Mouse (Mus musculus) lung, adult 2 months (tissue): ENCODE measurements around the gene Wdr1.

Experiments used
- CTCF ChIP-seq: fragments of 200-500 bp; IDR thresholded peaks from 2 replicates; pipeline ENCODE4 v1.5.1; 2011; ENCODE audit warnings: mild to moderate bottlenecking, low read length, control low read depth; ENCODE audit not compliant: insufficient read depth
- POLR2A ChIP-seq: fragments of 200-500 bp; IDR thresholded peaks from 2 replicates; pipeline ENCODE4 v1.6.1; 2011; ENCODE audit warnings: low read depth, mild to moderate bottlenecking, control low read depth, low read length, borderline replicate concordance; ENCODE audit errors: extremely low read depth

DNA sequence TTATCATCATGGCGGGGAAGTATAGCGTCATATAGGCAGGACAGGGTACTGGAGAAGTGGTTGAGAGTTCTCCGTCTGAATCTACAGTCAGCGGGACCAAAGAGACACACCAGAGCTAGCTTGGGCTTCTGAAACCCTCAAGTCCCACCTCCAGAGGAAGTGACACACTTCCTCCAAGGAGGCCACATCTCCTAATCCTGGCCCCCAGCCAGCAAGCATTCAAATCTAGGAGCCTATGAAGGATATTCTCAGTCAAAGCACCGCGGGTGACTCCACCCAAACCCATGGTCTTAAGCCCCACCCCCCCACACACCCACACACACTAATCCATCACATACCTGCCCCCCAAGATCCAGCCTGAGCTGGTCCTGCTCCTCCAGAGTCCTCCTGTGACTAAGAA, 69.1 kb downstream of the Wdr1 start:
- no peak for TF ChIP-seq POLR2A
- no peak for TF ChIP-seq CTCF
